Mouse (Mus musculus) layer of hippocampus, postnatal 10 days (tissue): ENCODE data around the gene 4931406P16Rik. TPM values are rescaled to one million over a fixed set of nuclear protein-coding genes. Genes with fewer than 3 reads are reported as not detected.
"Not testable (repeated sequence)": the region's sequence is repeated elsewhere in the genome, so short reads cannot be mapped to it uniquely, and the experiment has no call there.

ENCODE experiments used
- DNase-seq, 2 experiments: peaks; one replicate each; pipeline ENCODE4 v3.0.0; 2021; ENCODE audit warnings: low spot score in 2 of 2
- total RNA-seq, 2 experiments: library from RNA; stranded (reverse); gene quantifications; 2 replicates each; pipeline ENCODE4 v1.2.3; 2021

Gene 4931406P16Rik
- total RNA-seq, 2 experiments from 2014 or later, result 57.7 to 62.4 TPM

- no peak for DNase-seq
Observed at GRCm38 (mm10) chr7:34214644-34215043, 98.7 kb downstream of the 4931406P16Rik start.

- no peak for DNase-seq
Observed at GRCm38 (mm10) chr7:34213281-34213680, 100.1 kb downstream of the 4931406P16Rik start.

GRCm38 (mm10) chr7:34208027-34208745 lies 105.2 kb downstream of the 4931406P16Rik start:
- DNase-seq, result no peak

DNA sequence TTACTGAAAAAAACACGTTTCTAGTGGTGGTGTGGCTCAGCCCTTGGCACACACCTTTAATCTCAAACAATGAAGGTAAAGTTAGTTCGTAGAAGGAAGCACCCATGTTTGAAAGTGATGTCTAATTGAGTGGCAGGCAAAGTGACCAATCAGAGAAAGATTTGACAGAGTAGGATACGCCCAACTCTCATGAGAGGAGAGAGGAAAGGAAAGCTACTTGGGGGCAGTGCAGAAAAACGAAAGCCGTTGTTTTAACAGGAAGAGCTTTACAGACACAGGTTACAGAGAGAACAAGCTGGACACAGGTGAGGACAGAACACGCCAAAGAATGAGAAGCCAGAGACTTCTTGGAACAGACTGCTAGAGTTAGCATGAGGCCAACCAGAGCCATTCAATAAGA lies 107.0 kb downstream of the 4931406P16Rik start:
- DNase-seq, result no peak

GRCm38 (mm10) chr7:34202147-34202546 lies 111.2 kb downstream of the 4931406P16Rik start:
- DNase-seq, result not testable (repeated sequence)

DNA sequence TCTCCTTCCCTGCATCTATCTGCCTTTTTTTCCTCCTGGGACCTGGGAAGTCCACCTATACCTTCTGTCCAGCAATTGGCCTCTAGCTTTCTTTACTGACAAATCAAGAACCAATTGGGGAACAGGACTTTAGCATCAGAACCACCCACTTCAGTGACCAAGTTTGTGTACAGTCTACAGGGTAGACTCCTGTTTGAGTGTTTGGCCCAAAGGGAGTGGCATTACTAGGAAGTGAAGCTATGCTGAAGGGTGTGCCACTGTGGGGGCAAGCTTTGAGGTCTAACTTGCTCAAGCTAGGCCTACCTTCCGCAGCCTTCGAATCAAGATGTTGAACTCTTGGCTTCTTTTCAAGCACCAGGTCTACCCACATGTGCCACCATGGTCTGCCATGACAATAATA lies 112.5 kb downstream of the 4931406P16Rik start:
- DNase-seq, result no peak

- DNase-seq, result peak in 1 of 2 experiments; percentile 42
Observed at GRCm38 (mm10) chr7:34198346-34198745, 115.0 kb downstream of the 4931406P16Rik start.

GRCm38 (mm10) chr7:34196132-34197128 lies 116.9 kb downstream of the 4931406P16Rik start, which contains the start of gene Pdcd2l:
Gene Pdcd2l (minus strand): TSS chr7:34196661.
- DNase-seq, result peak; percentile 94 to 95

GRCm38 (mm10) chr7:34195632-34196031 lies 117.7 kb downstream of the 4931406P16Rik start:
- no peak for DNase-seq

DNA sequence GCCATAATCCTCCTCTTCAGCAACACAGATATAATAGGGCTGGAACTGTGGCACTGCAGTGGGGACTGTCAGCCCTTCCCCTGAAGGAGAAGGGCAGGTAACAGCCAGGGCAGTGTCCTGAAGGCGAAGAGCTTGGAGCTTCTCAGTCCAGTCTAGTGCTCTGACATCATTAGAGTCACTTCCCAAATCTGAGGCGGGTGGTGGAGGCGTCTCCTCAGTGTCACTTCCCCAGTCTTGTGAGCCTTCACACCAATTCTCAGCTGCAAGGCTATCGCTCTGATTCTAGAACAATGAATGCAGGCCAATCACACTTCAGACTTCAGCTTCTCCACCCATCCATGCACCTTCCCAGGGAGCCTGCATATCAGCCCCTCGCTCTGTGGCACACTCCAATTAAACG lies 120.5 kb downstream of the 4931406P16Rik start:
- no peak for DNase-seq

- DNase-seq, result no peak
Observed at GRCm38 (mm10) chr7:34189376-34189989, 123.9 kb downstream of the 4931406P16Rik start.

Other genes starting within 250 kb of the 4931406P16Rik start
- gene Scgb1b30, start 218.1 kb downstream of the 4931406P16Rik start, total RNA-seq, result not detected
- gene Wtip, start 180.3 kb downstream of the 4931406P16Rik start, total RNA-seq, result 10 to 100 TPM; 18.0 to 22.3 TPM
- 10 to 100 TPM; 84.8 to 85.0 TPM for gene Uba2, start 144.0 kb downstream of the 4931406P16Rik start, total RNA-seq
- 10 to 100 TPM; 23.5 to 28.9 TPM for gene Pdcd2l, start 116.9 kb downstream of the 4931406P16Rik start, total RNA-seq
- gene Gpi1, start 83.2 kb downstream of the 4931406P16Rik start, total RNA-seq, result 100 to 1,000 TPM; 697 to 748 TPM
- not detected for gene Gm6096, start 62.5 kb downstream of the 4931406P16Rik start, total RNA-seq
- 10 to 100 TPM; 67.9 to 72.7 TPM for gene Lsm14a, start 79.8 kb upstream of the 4931406P16Rik start, total RNA-seq